Mouse (Mus musculus): Measurements from ENCODE around the gene Fbxo34. TPM values are rescaled to one million over a fixed set of nuclear protein-coding genes. Genes with fewer than 3 reads are reported as not detected.

Gene Fbxo34
- 16.2 and 21.9 TPM in 2 replicates for polyA plus RNA-seq (2012; rRNA removed)

GRCm38 (mm10) chr14:47450121-47450520 lies at the start of gene Fbxo34:
Gene Fbxo34, plus strand, starts transcription at chr14:47450421.

GRCm38 (mm10) chr14:47417775-47418665 lies 32.2 kb upstream of the Fbxo34 start, which contains the start of gene Dlgap5:
Gene Dlgap5, minus strand, starts transcription at chr14:47418407.

GRCm38 (mm10) chr14:47570549-47570948 lies 120.3 kb downstream of the Fbxo34 start, which contains the start of gene Atg14:
Gene Atg14, minus strand, starts transcription at chr14:47570649.

Other genes with a start within 250 kb of the Fbxo34 start
- gene Wdhd1, start 173.6 kb upstream of the Fbxo34 start, polyA plus RNA-seq (2012; rRNA removed): 1.5 TPM in 2 replicates
- 1.8 TPM in 2 replicates for gene Socs4, start 173.5 kb upstream of the Fbxo34 start, polyA plus RNA-seq (2012; rRNA removed)
- 33.7 and 36.2 TPM in 2 replicates for gene Mapk1ip1l, start 152.2 kb upstream of the Fbxo34 start, polyA plus RNA-seq (2012; rRNA removed)
- 3,104 and 3,126 TPM in 2 replicates for gene Lgals3, start 82.7 kb upstream of the Fbxo34 start, polyA plus RNA-seq (2012; rRNA removed)
- 2.0 and 2.3 TPM in 2 replicates for gene Dlgap5, start 32.0 kb upstream of the Fbxo34 start, polyA plus RNA-seq (2012; rRNA removed)
- 7.8 and 8.5 TPM in 2 replicates for gene Atg14, start 120.2 kb downstream of the Fbxo34 start, polyA plus RNA-seq (2012; rRNA removed)
- 3.2 and 3.6 TPM in 2 replicates for gene Ktn1, start 198.0 kb downstream of the Fbxo34 start, polyA plus RNA-seq (2012; rRNA removed)

All from colon, adult 2 months (tissue).